Mouse (Mus musculus): ENCODE data around the gene Bcl2a1d. TPM values are rescaled to one million over a fixed set of nuclear protein-coding genes. Genes with fewer than 3 reads are reported as not detected.
"Not testable (repeated sequence)": the region's sequence is repeated elsewhere in the genome, so short reads cannot be mapped to it uniquely, and the experiment has no call there.

Gene Bcl2a1d
- not detected in 2 replicates for polyA plus RNA-seq (2012)

GRCm38 (mm10) chr9:88731728-88732127, at the start of gene Bcl2a1d:
Gene Bcl2a1d, minus strand, starts transcription at chr9:88731914.
- H3K4me3 ChIP-seq (replicated peaks); H3K9me3 ChIP-seq (ENCODE audit: control insufficient read depth, low read length); H3K4me1 ChIP-seq (ENCODE audit: control insufficient read depth); H3K36me3 ChIP-seq (ENCODE audit: control insufficient read depth); H3K27me3 ChIP-seq (ENCODE audit: control insufficient read depth): not testable (repeated sequence)

GRCm38 (mm10) chr9:88770239-88770638, 38.5 kb upstream of the Bcl2a1d start:
- not testable (repeated sequence) for H3K27me3 ChIP-seq (ENCODE audit: control insufficient read depth); H3K9me3 ChIP-seq (ENCODE audit: control insufficient read depth, low read length); H3K4me1 ChIP-seq (ENCODE audit: control insufficient read depth); H3K4me3 ChIP-seq (replicated peaks); H3K36me3 ChIP-seq (ENCODE audit: control insufficient read depth)

- H3K4me3 ChIP-seq (replicated peaks); H3K9me3 ChIP-seq (ENCODE audit: control insufficient read depth, low read length); H3K4me1 ChIP-seq (ENCODE audit: control insufficient read depth); H3K27me3 ChIP-seq (ENCODE audit: control insufficient read depth); H3K36me3 ChIP-seq (ENCODE audit: control insufficient read depth): not testable (repeated sequence)
Measured at GRCm38 (mm10) chr9:88769470-88769869, 37.8 kb upstream of the Bcl2a1d start.

- H3K4me1 ChIP-seq (ENCODE audit: control insufficient read depth); H3K36me3 ChIP-seq (ENCODE audit: control insufficient read depth); H3K9me3 ChIP-seq (ENCODE audit: control insufficient read depth, low read length); H3K27me3 ChIP-seq (ENCODE audit: control insufficient read depth); H3K4me3 ChIP-seq (replicated peaks): not testable (repeated sequence)
Measured at GRCm38 (mm10) chr9:88746687-88747086, 15.0 kb upstream of the Bcl2a1d start.

- not testable (repeated sequence) for H3K9me3 ChIP-seq (ENCODE audit: control insufficient read depth, low read length); H3K4me3 ChIP-seq (replicated peaks); H3K4me1 ChIP-seq (ENCODE audit: control insufficient read depth); H3K36me3 ChIP-seq (ENCODE audit: control insufficient read depth); H3K27me3 ChIP-seq (ENCODE audit: control insufficient read depth)
Measured at GRCm38 (mm10) chr9:88746046-88746445, 14.3 kb upstream of the Bcl2a1d start.

GRCm38 (mm10) chr9:88735289-88735688, 3.6 kb upstream of the Bcl2a1d start:
- H3K4me1 ChIP-seq (ENCODE audit: control insufficient read depth): not testable (repeated sequence)

GRCm38 (mm10) chr9:88733182-88733581, 1.5 kb upstream of the Bcl2a1d start:
- not testable (repeated sequence) for H3K27me3 ChIP-seq (ENCODE audit: control insufficient read depth); H3K4me1 ChIP-seq (ENCODE audit: control insufficient read depth); H3K36me3 ChIP-seq (ENCODE audit: control insufficient read depth); H3K4me3 ChIP-seq (replicated peaks); H3K9me3 ChIP-seq (ENCODE audit: control insufficient read depth, low read length)

More at GRCm38 (mm10) chr9:88735289-88735688, 3.6 kb upstream of the Bcl2a1d start:
- H3K9me3 ChIP-seq (ENCODE audit: control insufficient read depth, low read length); H3K36me3 ChIP-seq (ENCODE audit: control insufficient read depth); H3K4me3 ChIP-seq (replicated peaks); H3K27me3 ChIP-seq (ENCODE audit: control insufficient read depth): not testable (repeated sequence)

GRCm38 (mm10) chr9:88732334-88732733, 620 bp upstream of the Bcl2a1d start:
- not testable (repeated sequence) for H3K36me3 ChIP-seq (ENCODE audit: control insufficient read depth); H3K27me3 ChIP-seq (ENCODE audit: control insufficient read depth); H3K4me1 ChIP-seq (ENCODE audit: control insufficient read depth); H3K4me3 ChIP-seq (replicated peaks); H3K9me3 ChIP-seq (ENCODE audit: control insufficient read depth, low read length)

- not testable (repeated sequence) for H3K4me3 ChIP-seq (replicated peaks); H3K9me3 ChIP-seq (ENCODE audit: control insufficient read depth, low read length); H3K27me3 ChIP-seq (ENCODE audit: control insufficient read depth); H3K4me1 ChIP-seq (ENCODE audit: control insufficient read depth); H3K36me3 ChIP-seq (ENCODE audit: control insufficient read depth)
Measured at GRCm38 (mm10) chr9:88728311-88728710, 3.4 kb downstream of the Bcl2a1d start.

GRCm38 (mm10) chr9:88721628-88722027, 10.1 kb downstream of the Bcl2a1d start:
- not testable (repeated sequence) for H3K9me3 ChIP-seq (ENCODE audit: control insufficient read depth, low read length); H3K27me3 ChIP-seq (ENCODE audit: control insufficient read depth); H3K4me1 ChIP-seq (ENCODE audit: control insufficient read depth); H3K4me3 ChIP-seq (replicated peaks); H3K36me3 ChIP-seq (ENCODE audit: control insufficient read depth)

- peak within 1 kb of the TSS; percentile 53 for H3K4me3 ChIP-seq (replicated peaks)
- H3K4me1 ChIP-seq (ENCODE audit: control insufficient read depth); H3K9me3 ChIP-seq (ENCODE audit: control insufficient read depth, low read length); H3K36me3 ChIP-seq (ENCODE audit: control insufficient read depth); H3K27me3 ChIP-seq (ENCODE audit: control insufficient read depth): not testable (repeated sequence)
Measured at GRCm38 (mm10) chr9:88719989-88720537, 11.7 kb downstream of the Bcl2a1d start, which contains the start of gene Mthfsl. Gene Mthfsl, minus strand, starts transcription at chr9:88720296.

GRCm38 (mm10) chr9:88719073-88719921, 12.4 kb downstream of the Bcl2a1d start:
- not testable (repeated sequence) for H3K9me3 ChIP-seq (ENCODE audit: control insufficient read depth, low read length); H3K36me3 ChIP-seq (ENCODE audit: control insufficient read depth); H3K4me1 ChIP-seq (ENCODE audit: control insufficient read depth); H3K27me3 ChIP-seq (ENCODE audit: control insufficient read depth); H3K4me3 ChIP-seq (replicated peaks)

GRCm38 (mm10) chr9:88718593-88718992, 13.1 kb downstream of the Bcl2a1d start:
- not testable (repeated sequence) for H3K27me3 ChIP-seq (ENCODE audit: control insufficient read depth); H3K36me3 ChIP-seq (ENCODE audit: control insufficient read depth); H3K4me3 ChIP-seq (replicated peaks); H3K9me3 ChIP-seq (ENCODE audit: control insufficient read depth, low read length); H3K4me1 ChIP-seq (ENCODE audit: control insufficient read depth)

- H3K4me1 ChIP-seq (ENCODE audit: control insufficient read depth); H3K27me3 ChIP-seq (ENCODE audit: control insufficient read depth): not testable (repeated sequence)
Measured at GRCm38 (mm10) chr9:88718140-88718539, 13.6 kb downstream of the Bcl2a1d start.

GRCm38 (mm10) chr9:88714515-88714914, 17.2 kb downstream of the Bcl2a1d start:
- not testable (repeated sequence) for H3K4me1 ChIP-seq (ENCODE audit: control insufficient read depth); H3K27me3 ChIP-seq (ENCODE audit: control insufficient read depth); H3K9me3 ChIP-seq (ENCODE audit: control insufficient read depth, low read length); H3K36me3 ChIP-seq (ENCODE audit: control insufficient read depth); H3K4me3 ChIP-seq (replicated peaks)

More at GRCm38 (mm10) chr9:88718140-88718539, 13.6 kb downstream of the Bcl2a1d start:
- not testable (repeated sequence) for H3K9me3 ChIP-seq (ENCODE audit: control insufficient read depth, low read length); H3K36me3 ChIP-seq (ENCODE audit: control insufficient read depth); H3K4me3 ChIP-seq (replicated peaks)
